Mouse (Mus musculus): Measurements from ENCODE around the gene Iqcf3. TPM values are rescaled to one million over a fixed set of nuclear protein-coding genes. Genes with fewer than 3 reads are reported as not detected.
"Not testable (repeated sequence)": the region's sequence is repeated elsewhere in the genome, so short reads cannot be mapped to it uniquely, and the experiment has no call there.

Gene Iqcf3
- polyA plus RNA-seq, 1 experiment: not detected

DNA sequence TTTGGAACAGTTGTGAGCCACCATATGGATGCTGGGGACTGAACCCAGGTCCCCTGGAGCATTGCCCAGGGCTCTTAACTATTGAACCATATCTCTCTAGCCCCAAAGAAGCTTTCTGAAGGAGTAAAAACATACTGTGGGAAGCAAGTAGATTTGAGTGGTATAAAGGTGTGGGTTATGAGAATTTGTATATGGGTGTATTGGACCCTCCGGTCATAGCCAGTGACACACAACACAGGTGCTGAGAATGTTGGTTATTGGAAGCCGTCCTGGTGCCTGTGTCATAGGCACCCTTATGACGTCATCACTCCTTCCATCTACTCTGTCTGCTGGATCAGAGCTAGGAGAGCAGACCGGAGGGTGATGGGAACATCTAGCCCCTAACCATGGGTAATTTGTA lies 47.2 kb downstream of the Iqcf3 start, which contains the start of gene Iqcf5:
Gene Iqcf5, plus strand, starts transcription at position 301 of the 400 bp plus-strand sequence.
- 91% methylated on average over 4 of the region's 4 CpGs for WGBS
- H3K27me3 ChIP-seq (ENCODE audit: control insufficient read depth, insufficient read depth, low read length): no peaks in the 10 kb centered on the region
- H3K4me1 ChIP-seq (ENCODE audit: control insufficient read depth, insufficient read depth, insufficient read length): no peaks in the 10 kb centered on the region
- DNase-seq (ENCODE audit: low read depth in 1 of 2, low spot score in 2 of 2): no peak
- TF ChIP-seq POLR2A (IDR thresholded peaks at IDR 0.05; ENCODE audit: low read depth, low read length): no peak
- TF ChIP-seq CTCF (IDR thresholded peaks at IDR 0.05; ENCODE audit: extremely low read depth, insufficient read depth, insufficient read length, insufficient replicate concordance): no peak
- no peak within 1 kb of the TSS for H3K4me3 ChIP-seq (ENCODE audit: extremely low read depth, insufficient read depth, insufficient read length)
- H3K36me3 ChIP-seq (ENCODE audit: control insufficient read depth, insufficient read depth, low read length): no peaks in the 10 kb centered on the region
- H3K27ac ChIP-seq (ENCODE audit: insufficient read depth, low read length): no peak within 1 kb of the TSS

DNA sequence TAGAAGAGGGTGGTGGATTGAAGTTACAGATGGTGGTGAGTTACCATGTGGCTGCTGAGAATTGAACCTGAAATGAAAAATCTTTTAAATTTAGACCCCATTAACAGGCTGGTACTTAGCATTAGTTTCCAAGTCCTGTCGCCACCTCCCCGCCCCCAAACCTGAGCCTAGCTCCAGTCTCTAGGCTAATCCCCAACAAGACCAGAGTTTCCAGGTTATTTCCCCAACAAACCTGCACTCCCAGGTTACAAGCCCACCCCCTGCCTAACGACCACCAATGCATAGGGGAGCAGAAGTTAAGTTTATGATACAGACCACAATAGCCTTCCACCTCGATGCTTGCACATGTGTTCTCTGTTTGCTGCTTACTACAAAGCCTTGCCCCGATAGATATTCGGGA lies 47.9 kb downstream of the Iqcf3 start:
- DNase-seq (ENCODE audit: low read depth in 1 of 2, low spot score in 2 of 2): no peak
- Histone ChIP-seq H3K27me3 (ENCODE audit: control insufficient read depth, insufficient read depth, low read length) (no peaks in the 10 kb centered on the region), H3K4me1 (ENCODE audit: control insufficient read depth, insufficient read depth, insufficient read length) (no peaks in the 10 kb centered on the region), H3K27ac (ENCODE audit: insufficient read depth, low read length) (no peak overlapping the region), H3K4me3 (ENCODE audit: extremely low read depth, insufficient read depth, insufficient read length) (no peak overlapping the region), H3K36me3 (ENCODE audit: control insufficient read depth, insufficient read depth, low read length) (no peaks in the 10 kb centered on the region)
- no peak for TF ChIP-seq POLR2A (IDR thresholded peaks at IDR 0.05; ENCODE audit: low read depth, low read length)
- no peak for TF ChIP-seq CTCF (IDR thresholded peaks at IDR 0.05; ENCODE audit: extremely low read depth, insufficient read depth, insufficient read length, insufficient replicate concordance)
- WGBS: 76% methylated on average over 6 of the region's 6 CpGs

DNA sequence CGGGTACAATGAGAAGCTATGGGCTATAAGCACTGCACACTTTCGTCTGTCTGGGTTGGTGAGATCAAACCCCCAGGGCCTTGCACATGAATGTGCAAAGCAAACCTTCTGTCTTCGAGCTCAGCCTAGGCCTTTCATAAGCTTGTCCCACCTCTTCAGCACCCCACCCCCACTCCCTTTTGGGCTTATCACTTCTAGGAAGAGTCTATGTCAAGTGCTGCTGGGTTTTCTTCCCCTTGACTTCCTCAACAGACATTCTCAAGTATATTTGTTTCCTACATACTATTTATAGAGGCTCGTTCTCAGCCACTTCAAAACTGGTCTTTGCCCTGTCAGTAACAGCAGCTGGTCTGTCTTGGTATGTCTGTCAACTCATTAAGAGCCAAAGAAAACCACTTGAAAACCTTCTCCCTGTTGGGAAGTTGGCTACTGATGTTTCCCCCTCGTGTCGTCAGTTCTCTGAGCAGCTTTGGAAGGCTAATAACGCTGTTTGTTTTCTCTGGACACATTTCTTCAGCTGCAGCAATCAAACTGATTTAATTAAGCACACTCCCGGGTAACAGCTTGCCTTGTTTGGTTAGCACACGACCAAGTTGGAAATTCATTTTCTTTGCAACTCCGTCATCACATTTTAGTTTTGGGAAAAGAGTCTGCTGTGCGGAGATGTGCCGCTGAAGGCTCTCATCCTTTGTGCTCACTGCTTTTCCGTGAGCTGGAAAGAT lies 48.5 kb downstream of the Iqcf3 start:
- Histone ChIP-seq H3K4me3 (ENCODE audit: extremely low read depth, insufficient read depth, insufficient read length) (no peak overlapping the region), H3K27ac (ENCODE audit: insufficient read depth, low read length) (no peak overlapping the region), H3K27me3 (ENCODE audit: control insufficient read depth, insufficient read depth, low read length) (no peaks in the 10 kb centered on the region), H3K4me1 (ENCODE audit: control insufficient read depth, insufficient read depth, insufficient read length) (no peaks in the 10 kb centered on the region), H3K36me3 (ENCODE audit: control insufficient read depth, insufficient read depth, low read length) (no peaks in the 10 kb centered on the region)
- 41% methylated on average over 13 of the region's 13 CpGs for WGBS
- DNase-seq (ENCODE audit: low read depth in 1 of 2, low spot score in 2 of 2): no peak
- TF ChIP-seq POLR2A (IDR thresholded peaks at IDR 0.05; ENCODE audit: low read depth, low read length): no peak
- no peak for TF ChIP-seq CTCF (IDR thresholded peaks at IDR 0.05; ENCODE audit: extremely low read depth, insufficient read depth, insufficient read length, insufficient replicate concordance)

DNA sequence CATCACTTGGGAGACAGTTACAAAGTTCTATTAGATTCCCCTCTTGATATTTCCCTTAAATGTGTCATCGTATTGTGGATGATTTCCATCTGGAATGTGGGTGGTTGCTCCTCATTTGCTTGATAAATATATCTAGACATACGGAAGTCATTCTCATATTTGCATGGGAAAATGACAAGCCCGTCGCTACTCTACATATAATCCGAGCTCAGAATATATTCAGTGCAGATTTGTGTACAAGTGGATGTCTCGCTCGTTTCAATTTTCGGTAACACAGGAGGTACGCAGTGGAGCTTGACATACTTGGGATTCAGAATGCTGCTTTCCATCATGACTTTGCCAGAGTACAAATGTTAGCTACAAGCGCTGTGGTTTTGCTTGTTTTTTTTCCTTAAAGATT lies 52.1 kb downstream of the Iqcf3 start:
- Histone ChIP-seq H3K4me1 (ENCODE audit: control insufficient read depth, insufficient read depth, insufficient read length) (no peaks in the 10 kb centered on the region), H3K27me3 (ENCODE audit: control insufficient read depth, insufficient read depth, low read length) (no peaks in the 10 kb centered on the region), H3K27ac (ENCODE audit: insufficient read depth, low read length) (no peak overlapping the region), H3K4me3 (ENCODE audit: extremely low read depth, insufficient read depth, insufficient read length) (no peak overlapping the region), H3K36me3 (ENCODE audit: control insufficient read depth, insufficient read depth, low read length) (no peaks in the 10 kb centered on the region)
- DNase-seq (ENCODE audit: low read depth in 1 of 2, low spot score in 2 of 2): no peak
- WGBS: 93% methylated on average over 10 of the region's 10 CpGs
- TF ChIP-seq CTCF (IDR thresholded peaks at IDR 0.05; ENCODE audit: extremely low read depth, insufficient read depth, insufficient read length, insufficient replicate concordance) (no peak), POLR2A (IDR thresholded peaks at IDR 0.05; ENCODE audit: low read depth, low read length) (no peak)

DNA sequence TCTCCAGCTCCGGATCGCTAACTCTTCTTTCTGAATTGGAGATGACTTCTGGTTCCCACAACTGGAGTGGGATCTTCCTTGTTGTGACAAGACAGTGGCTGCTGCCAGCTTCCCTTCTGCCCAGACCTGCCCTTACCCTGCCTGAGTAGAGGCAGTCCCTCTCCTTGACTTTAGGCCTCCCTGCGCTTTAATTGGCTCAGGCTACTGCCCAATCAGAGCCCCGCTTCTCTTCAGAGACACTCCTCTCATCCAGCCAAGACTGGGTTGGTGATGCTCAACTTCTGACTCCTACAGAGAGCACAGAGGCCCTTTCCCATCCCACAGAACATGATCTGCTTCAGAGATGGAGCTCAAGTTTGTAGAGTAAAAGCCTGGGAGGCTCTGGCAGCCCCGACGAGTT lies 57.2 kb downstream of the Iqcf3 start:
- no peak overlapping the region for H3K27ac ChIP-seq (ENCODE audit: insufficient read depth, low read length)
- WGBS: 86% methylated on average over 6 of the region's 6 CpGs
- no peak for DNase-seq (ENCODE audit: low read depth in 1 of 2, low spot score in 2 of 2)
- H3K4me3 ChIP-seq (ENCODE audit: extremely low read depth, insufficient read depth, insufficient read length): no peak overlapping the region
- H3K27me3 ChIP-seq (ENCODE audit: control insufficient read depth, insufficient read depth, low read length): no peaks in the 10 kb centered on the region
- no peaks in the 10 kb centered on the region for H3K4me1 ChIP-seq (ENCODE audit: control insufficient read depth, insufficient read depth, insufficient read length)
- H3K36me3 ChIP-seq (ENCODE audit: control insufficient read depth, insufficient read depth, low read length): no peaks in the 10 kb centered on the region
- no peak for TF ChIP-seq POLR2A (IDR thresholded peaks at IDR 0.05; ENCODE audit: low read depth, low read length)
- no peak for TF ChIP-seq CTCF (IDR thresholded peaks at IDR 0.05; ENCODE audit: extremely low read depth, insufficient read depth, insufficient read length, insufficient replicate concordance)

DNA sequence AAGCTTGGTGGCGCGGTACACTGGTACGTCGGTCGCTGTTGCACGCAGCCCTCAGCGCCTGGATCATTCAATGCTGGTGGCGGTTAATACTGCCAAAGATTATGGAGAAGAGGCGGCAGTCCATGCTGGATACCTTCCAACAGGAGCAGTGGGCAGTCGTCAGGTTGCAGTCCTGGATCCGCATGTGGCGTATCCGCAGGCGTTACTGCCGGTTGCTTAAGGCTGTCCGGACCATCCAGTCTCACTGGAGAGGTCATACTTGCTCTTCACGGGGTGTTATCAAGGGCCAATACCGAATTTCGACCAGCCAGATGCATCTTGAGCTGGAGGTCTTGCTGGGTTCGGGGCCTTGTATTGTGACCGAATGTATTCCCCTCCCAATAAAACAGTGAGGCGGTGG lies 59.6 kb downstream of the Iqcf3 start:
- no peak overlapping the region for H3K27ac ChIP-seq (ENCODE audit: insufficient read depth, low read length)
- no peak overlapping the region for H3K4me3 ChIP-seq (ENCODE audit: extremely low read depth, insufficient read depth, insufficient read length)
- H3K36me3 ChIP-seq (ENCODE audit: control insufficient read depth, insufficient read depth, low read length): no peaks in the 10 kb centered on the region
- TF ChIP-seq POLR2A (IDR thresholded peaks at IDR 0.05; ENCODE audit: low read depth, low read length) (no peak), CTCF (IDR thresholded peaks at IDR 0.05; ENCODE audit: extremely low read depth, insufficient read depth, insufficient read length, insufficient replicate concordance) (no peak)
- H3K4me1 ChIP-seq (ENCODE audit: control insufficient read depth, insufficient read depth, insufficient read length): no peaks in the 10 kb centered on the region
- H3K27me3 ChIP-seq (ENCODE audit: control insufficient read depth, insufficient read depth, low read length): no peaks in the 10 kb centered on the region
- DNase-seq (ENCODE audit: low read depth in 1 of 2, low spot score in 2 of 2): no peak
- WGBS: 91% methylated on average over 22 of the region's 22 CpGs

DNA sequence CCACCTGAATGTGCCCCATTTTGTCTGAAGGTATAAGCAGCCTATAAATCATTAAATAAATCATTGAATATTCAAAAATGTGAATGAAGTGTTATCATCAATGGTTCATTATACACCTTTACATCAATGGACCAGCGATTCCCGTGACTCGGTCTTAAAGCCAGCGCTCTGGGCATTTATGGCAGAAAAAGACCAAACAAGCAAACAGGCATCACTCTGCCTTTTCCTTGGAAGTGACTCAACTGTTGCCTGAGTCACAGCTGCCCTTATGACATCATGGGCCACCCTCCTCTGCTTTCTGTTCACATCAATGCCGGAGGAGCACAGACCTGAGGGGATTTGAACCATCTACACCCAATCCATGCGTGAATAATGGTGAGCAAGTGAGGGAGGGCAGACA lies 61.8 kb downstream of the Iqcf3 start, which contains the start of gene Iqcf1:
Gene Iqcf1, plus strand, starts transcription at position 301 of the 400 bp plus-strand sequence.
- 86% methylated on average over 6 of the region's 6 CpGs for WGBS
- Histone ChIP-seq H3K4me3 (ENCODE audit: extremely low read depth, insufficient read depth, insufficient read length) (no peak within 1 kb of the TSS), H3K36me3 (ENCODE audit: control insufficient read depth, insufficient read depth, low read length) (no peaks in the 10 kb centered on the region), H3K27ac (ENCODE audit: insufficient read depth, low read length) (no peak within 1 kb of the TSS), H3K27me3 (ENCODE audit: control insufficient read depth, insufficient read depth, low read length) (no peaks in the 10 kb centered on the region), H3K4me1 (ENCODE audit: control insufficient read depth, insufficient read depth, insufficient read length) (no peaks in the 10 kb centered on the region)
- TF ChIP-seq CTCF (IDR thresholded peaks at IDR 0.05; ENCODE audit: extremely low read depth, insufficient read depth, insufficient read length, insufficient replicate concordance): no peak
- no peak for TF ChIP-seq POLR2A (IDR thresholded peaks at IDR 0.05; ENCODE audit: low read depth, low read length)
- DNase-seq (ENCODE audit: low read depth in 1 of 2, low spot score in 2 of 2): no peak

DNA sequence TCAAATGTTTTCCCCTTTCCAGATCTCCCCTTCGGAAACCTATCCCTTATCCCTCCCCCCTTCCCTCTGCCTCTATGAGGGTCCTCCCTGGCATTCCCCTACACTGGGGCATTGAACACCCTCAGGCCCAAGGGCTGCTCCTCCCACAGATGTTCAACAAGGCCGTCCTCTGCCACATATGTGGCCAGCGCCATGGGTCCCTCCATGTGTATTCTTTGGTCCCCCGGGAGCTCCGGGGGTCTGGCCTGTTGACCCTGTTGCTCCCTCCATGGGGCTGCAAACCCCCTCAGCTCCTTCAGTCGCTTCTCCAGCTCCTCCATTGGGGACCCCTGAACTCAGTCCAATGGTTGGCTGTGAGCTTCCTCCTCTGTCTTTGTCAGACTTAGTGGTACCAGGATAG lies 73.8 kb downstream of the Iqcf3 start:
- 90% methylated on average over 6 of the region's 6 CpGs for WGBS
- DNase-seq (ENCODE audit: low read depth in 1 of 2, low spot score in 2 of 2); H3K27ac ChIP-seq (ENCODE audit: insufficient read depth, low read length); H3K27me3 ChIP-seq (ENCODE audit: control insufficient read depth, insufficient read depth, low read length); H3K4me1 ChIP-seq (ENCODE audit: control insufficient read depth, insufficient read depth, insufficient read length); H3K4me3 ChIP-seq (ENCODE audit: extremely low read depth, insufficient read depth, insufficient read length): not testable (repeated sequence)
- peaks cover 28% of the 10 kb centered on the region for H3K36me3 ChIP-seq (ENCODE audit: control insufficient read depth, insufficient read depth, low read length)
